Mouse (Mus musculus) erythroid progenitor cell, adult 5-6 weeks (primary cell): ENCODE measurements around the gene Trip11. TPM values are rescaled to one million over a fixed set of nuclear protein-coding genes. Genes with fewer than 3 reads are reported as not detected.

Experiments used
- ATAC-seq: replicated peaks from 2 replicates; pipeline ENCODE4 v1.8.0; 2016; ENCODE audit warnings: moderate number of reproducible peaks, mild to moderate bottlenecking, moderate TSS enrichment, inconsistent platforms; ENCODE audit not compliant: poor library complexity, low FRiP score, severe bottlenecking
- total RNA-seq, 2 experiments: library from RNA; stranded (forward) in 1 of 2; stranded (reverse) in 1 of 2; fragments of 150-400 nt in 1 of 2; fragments of 186-747, 209-891 nt in 1 of 2; gene quantifications; 2 replicates each; pipeline versions ENCODE4 v1.2.3 to v1.2.4; 2015 to 2017; ENCODE audit warnings: low replicate concordance in 2 of 2

Gene Trip11
- total RNA-seq, 2 experiments from 2014 or later = 15.9 to 25.0 TPM

GRCm38 (mm10) chr12:101789767-101790166 lies 123.3 kb downstream of the Trip11 start:
- no peak for ATAC-seq

GRCm38 (mm10) chr12:101789250-101789649 lies 123.8 kb downstream of the Trip11 start:
- no peak for ATAC-seq

Other genes starting within 250 kb of the Trip11 start
- 1.7 TPM in 1 of 2 replicates, not detected in the other for gene Tc2n, start 194.7 kb downstream of the Trip11 start, total RNA-seq (2015; ENCODE audit: low replicate concordance)
- 0.64 TPM in 1 of 2 replicates, not detected in the other for gene Tc2n, start 194.7 kb downstream of the Trip11 start, total RNA-seq (2017; ENCODE audit: low replicate concordance)
- not detected in 2 replicates for gene Fbln5, start 94.2 kb downstream of the Trip11 start, total RNA-seq (2015; ENCODE audit: low replicate concordance)
- 1.3 TPM in 1 of 2 replicates, not detected in the other for gene Fbln5, start 94.2 kb downstream of the Trip11 start, total RNA-seq (2017; ENCODE audit: low replicate concordance)
- 9.7 and 10.5 TPM in 2 replicates for gene Atxn3, start 45.0 kb upstream of the Trip11 start, total RNA-seq (2015; ENCODE audit: low replicate concordance)
- 15.1 and 15.7 TPM in 2 replicates for gene Atxn3, start 45.0 kb upstream of the Trip11 start, total RNA-seq (2017; ENCODE audit: low replicate concordance)
- 16.6 and 20.1 TPM in 2 replicates for gene Cpsf2, start 62.7 kb upstream of the Trip11 start, total RNA-seq (2015; ENCODE audit: low replicate concordance)
- 31.9 and 32.7 TPM in 2 replicates for gene Cpsf2, start 62.7 kb upstream of the Trip11 start, total RNA-seq (2017; ENCODE audit: low replicate concordance)
- gene Slc24a4, start 215.5 kb upstream of the Trip11 start, total RNA-seq (2015; ENCODE audit: low replicate concordance) = not detected in 2 replicates
- gene Slc24a4, start 215.5 kb upstream of the Trip11 start, total RNA-seq (2017; ENCODE audit: low replicate concordance) = not detected in 2 replicates